Mouse (Mus musculus): ENCODE measurements at regions not wholly inside any gene's neighbourhood (a gene's known extent, or its start where the extent isn't known, plus 50 kb on each side); places are given as distances from the start of the nearest gene placed in this dataset.

- no peak for DNase-seq (ENCODE audit: low read depth, low spot score)
Measured at GRCm38 (mm10) chr2:51334437-51334836, 185.5 kb upstream of the Rnd3 start.

- DNase-seq (ENCODE audit: low read depth, low spot score): no peak
Measured at GRCm38 (mm10) chr2:51327081-51327480, 178.2 kb upstream of the Rnd3 start.

- DNase-seq (ENCODE audit: low read depth, low spot score): no peak
Measured at GRCm38 (mm10) chr2:51321676-51322075, 172.8 kb upstream of the Rnd3 start.

GRCm38 (mm10) chr2:51316452-51316851, 167.5 kb upstream of the Rnd3 start:
- no peak for DNase-seq (ENCODE audit: low read depth, low spot score)

- no peak for DNase-seq (ENCODE audit: low read depth, low spot score)
Measured at GRCm38 (mm10) chr2:51313414-51313813, 164.5 kb upstream of the Rnd3 start.

GRCm38 (mm10) chr2:51306257-51306656, 157.3 kb upstream of the Rnd3 start:
- no peak for DNase-seq (ENCODE audit: low read depth, low spot score)

- no peak for DNase-seq (ENCODE audit: low read depth, low spot score)
Measured at GRCm38 (mm10) chr2:51305411-51305810, 156.5 kb upstream of the Rnd3 start.

GRCm38 (mm10) chr2:51304694-51305093, 155.8 kb upstream of the Rnd3 start:
- no peak for DNase-seq (ENCODE audit: low read depth, low spot score)

GRCm38 (mm10) chr2:51290659-51291260, 141.8 kb upstream of the Rnd3 start:
- DNase-seq (ENCODE audit: low read depth, low spot score): no peak

GRCm38 (mm10) chr2:51288678-51289077, 139.8 kb upstream of the Rnd3 start:
- DNase-seq (ENCODE audit: low read depth, low spot score): no peak

GRCm38 (mm10) chr2:51285632-51286031, 136.7 kb upstream of the Rnd3 start:
- no peak for DNase-seq (ENCODE audit: low read depth, low spot score)

- peak; percentile 19 for DNase-seq (ENCODE audit: low read depth, low spot score)
Measured at GRCm38 (mm10) chr2:51284781-51285225, 135.9 kb upstream of the Rnd3 start.

GRCm38 (mm10) chr2:51279396-51280045, 130.6 kb upstream of the Rnd3 start:
- DNase-seq (ENCODE audit: low read depth, low spot score): no peak

GRCm38 (mm10) chr2:51278824-51279223, 129.9 kb upstream of the Rnd3 start:
- DNase-seq (ENCODE audit: low read depth, low spot score): no peak

- no peak for DNase-seq (ENCODE audit: low read depth, low spot score)
Measured at GRCm38 (mm10) chr2:51278356-51278755, 129.4 kb upstream of the Rnd3 start.

GRCm38 (mm10) chr2:51276591-51276990, 127.7 kb upstream of the Rnd3 start:
- DNase-seq (ENCODE audit: low read depth, low spot score): no peak

GRCm38 (mm10) chr2:51273300-51273699, 124.4 kb upstream of the Rnd3 start:
- DNase-seq (ENCODE audit: low read depth, low spot score): no peak

GRCm38 (mm10) chr2:51268532-51268931, 119.6 kb upstream of the Rnd3 start:
- no peak for DNase-seq (ENCODE audit: low read depth, low spot score)

- DNase-seq (ENCODE audit: low read depth, low spot score): no peak
Measured at GRCm38 (mm10) chr2:51267662-51268061, 118.8 kb upstream of the Rnd3 start.

GRCm38 (mm10) chr2:51262506-51262905, 113.6 kb upstream of the Rnd3 start:
- DNase-seq (ENCODE audit: low read depth, low spot score): no peak

- DNase-seq (ENCODE audit: low read depth, low spot score): no peak
Measured at GRCm38 (mm10) chr2:51250798-51251197, 101.9 kb upstream of the Rnd3 start.

GRCm38 (mm10) chr2:51241573-51241972, 92.7 kb upstream of the Rnd3 start:
- no peak for DNase-seq (ENCODE audit: low read depth, low spot score)

- DNase-seq (ENCODE audit: low read depth, low spot score): no peak
Measured at GRCm38 (mm10) chr2:51240000-51240399, 91.1 kb upstream of the Rnd3 start.

GRCm38 (mm10) chr2:51238992-51239391, 90.1 kb upstream of the Rnd3 start:
- no peak for DNase-seq (ENCODE audit: low read depth, low spot score)

Data from retina, postnatal 7 days (tissue).